Mouse (Mus musculus) G1E-ER4 (cell line): ENCODE data around the gene Mccc1. TPM values are rescaled to one million over a fixed set of nuclear protein-coding genes. Genes with fewer than 3 reads are reported as not detected.

Experiments
- GATA1 ChIP-seq: IDR thresholded peaks from one replicate; pipeline ENCODE4 v1.8.0; 2012; ENCODE audit warnings: low read length, inconsistent platforms
- polyA plus RNA-seq: library from polyadenylated mRNA; stranded (reverse); fragments of >175 nt; gene quantifications from 2 replicates; pipeline ENCODE4 v1.2.3, GENCODE M21; 2012

Mccc1 gene
- polyA plus RNA-seq, 1 experiment, result 2.2 TPM

GRCm38 (mm10) chr3:35933405-35933777 is 67.1 kb downstream of the Mccc1 start:
- TF ChIP-seq GATA1, result no peak

GRCm38 (mm10) chr3:35932735-35933404 is 67.6 kb downstream of the Mccc1 start:
- no peak for TF ChIP-seq GATA1

GRCm38 (mm10) chr3:35931896-35932727 is 68.4 kb downstream of the Mccc1 start:
- TF ChIP-seq GATA1, result no peak

- TF ChIP-seq GATA1, result no peak
Measured at GRCm38 (mm10) chr3:35931359-35931758, 69.1 kb downstream of the Mccc1 start.

GRCm38 (mm10) chr3:35929831-35930230 is 70.6 kb downstream of the Mccc1 start:
- TF ChIP-seq GATA1, result no peak

GRCm38 (mm10) chr3:35929406-35929805 is 71.1 kb downstream of the Mccc1 start:
- TF ChIP-seq GATA1, result no peak

GRCm38 (mm10) chr3:35925852-35926251 is 74.6 kb downstream of the Mccc1 start:
- TF ChIP-seq GATA1, result no peak

- TF ChIP-seq GATA1, result no peak
Measured at GRCm38 (mm10) chr3:35924007-35924406, 76.5 kb downstream of the Mccc1 start.

- TF ChIP-seq GATA1, result peak; percentile 68
Measured at GRCm38 (mm10) chr3:35923495-35923894, 77.0 kb downstream of the Mccc1 start.

- TF ChIP-seq GATA1, result no peak
Measured at GRCm38 (mm10) chr3:35922522-35922921, 78.0 kb downstream of the Mccc1 start.

- TF ChIP-seq GATA1, result no peak
Measured at GRCm38 (mm10) chr3:35918229-35918628, 82.2 kb downstream of the Mccc1 start.

Other genes with a start within 250 kb of the Mccc1 start
- gene Atp11b, start 246.6 kb downstream of the Mccc1 start, polyA plus RNA-seq, result 23.1 and 34.9 TPM in 2 replicates
- gene Dcun1d1, start 63.2 kb downstream of the Mccc1 start, polyA plus RNA-seq, result 7.3 and 11.6 TPM in 2 replicates
- not detected in 2 replicates for gene Ccdc144b, start 52.9 kb upstream of the Mccc1 start, polyA plus RNA-seq
- gene Acad9, start 65.3 kb upstream of the Mccc1 start, polyA plus RNA-seq, result 22.6 and 32.4 TPM in 2 replicates
- 0.41 and 0.49 TPM in 2 replicates for gene D3Ertd254e, start 150.3 kb upstream of the Mccc1 start, polyA plus RNA-seq
- not detected in 2 replicates for gene Qrfpr, start 221.6 kb upstream of the Mccc1 start, polyA plus RNA-seq